Mouse (Mus musculus): ENCODE data around the gene Gm10639. TPM values are rescaled to one million over a fixed set of nuclear protein-coding genes. Genes with fewer than 3 reads are reported as not detected.
"Not testable (repeated sequence)": the region's sequence is repeated elsewhere in the genome, so short reads cannot be mapped to it uniquely, and the experiment has no call there.

Gm10639 gene
- not detected in 2 replicates for polyA plus RNA-seq (2014; fragmentation: Nextera tagmentation; extraction: Ambion mirVana)

GRCm38 (mm10) chr9:78289723-78290122, at the start of gene Gm10639:
Gene Gm10639 (plus strand): TSS chr9:78289923.
- H3K9ac ChIP-seq (ENCODE audit: low read length); H3K4me2 ChIP-seq (ENCODE audit: low read length); H3K9me3 ChIP-seq (ENCODE audit: control insufficient read depth, low read length); H3K27me3 ChIP-seq (ENCODE audit: control insufficient read depth, insufficient read depth, low read length); H3K4me1 ChIP-seq (ENCODE audit: control insufficient read depth in 2 of 2, insufficient read depth in 2 of 2, low read length in 2 of 2); ATAC-seq (ENCODE audit: insufficient number of reproducible peaks, insufficient read depth, low FRiP score, low read depth); H3K27ac ChIP-seq (replicated peaks in 1 of 2; ENCODE audit: control insufficient read depth in 1 of 2, insufficient read depth in 1 of 2, low read depth in 2 of 2, low read length in 2 of 2); H3K4me3 ChIP-seq (ENCODE audit: control insufficient read depth in 1 of 2, insufficient read depth in 1 of 2, low read depth in 1 of 2, low read length in 2 of 2); H3K36me3 ChIP-seq (ENCODE audit: control insufficient read depth, insufficient read depth, low read length): not testable (repeated sequence)
- 73% methylated on average over 3 of the region's 3 CpGs for WGBS

DNA sequence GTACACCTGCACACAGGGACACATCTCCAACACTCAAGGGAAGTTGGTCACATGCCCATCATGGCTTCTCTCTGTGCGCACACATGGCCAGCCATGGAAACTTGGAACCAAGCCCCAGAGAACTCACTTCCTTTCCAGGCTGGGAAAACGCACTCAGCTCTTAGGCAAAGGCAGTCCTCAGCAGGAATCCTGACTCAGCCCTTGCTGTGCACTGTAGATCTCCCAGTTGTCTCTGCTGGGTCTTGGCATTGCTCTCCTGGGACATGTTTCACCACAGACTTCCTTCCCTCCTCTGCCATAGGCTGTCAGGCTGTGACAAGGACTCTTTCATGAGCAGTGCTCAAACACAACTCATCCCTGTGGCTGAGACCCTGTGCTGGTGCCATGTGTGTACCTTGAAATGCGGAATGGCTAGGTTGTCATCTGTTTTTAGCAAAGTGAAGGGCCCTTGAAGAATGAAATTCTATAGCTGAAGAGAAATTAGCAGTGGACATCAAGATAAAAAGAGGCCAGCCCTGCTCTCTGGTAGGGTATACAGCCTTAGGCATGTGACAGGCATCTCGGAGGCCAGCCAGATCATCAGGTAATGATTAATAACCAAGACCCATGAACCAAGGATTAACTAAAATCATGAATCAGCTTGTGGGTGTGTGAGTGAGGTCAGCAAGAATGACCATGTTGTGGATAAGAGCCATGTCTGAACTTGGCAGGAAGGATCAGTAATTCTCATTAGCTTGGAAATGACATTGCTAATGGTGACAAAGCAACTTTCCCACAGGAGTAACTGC, 33.8 kb upstream of the Gm10639 start:
- not testable (repeated sequence) for ATAC-seq (ENCODE audit: insufficient number of reproducible peaks, insufficient read depth, low FRiP score, low read depth); H3K27ac ChIP-seq (replicated peaks in 1 of 2; ENCODE audit: control insufficient read depth in 1 of 2, insufficient read depth in 1 of 2, low read depth in 2 of 2, low read length in 2 of 2); H3K4me2 ChIP-seq (ENCODE audit: low read length); H3K4me3 ChIP-seq (ENCODE audit: control insufficient read depth in 1 of 2, insufficient read depth in 1 of 2, low read depth in 1 of 2, low read length in 2 of 2); H3K36me3 ChIP-seq (ENCODE audit: control insufficient read depth, insufficient read depth, low read length); H3K27me3 ChIP-seq (ENCODE audit: control insufficient read depth, insufficient read depth, low read length); H3K9ac ChIP-seq (ENCODE audit: low read length); H3K4me1 ChIP-seq (ENCODE audit: control insufficient read depth in 2 of 2, insufficient read depth in 2 of 2, low read length in 2 of 2); H3K9me3 ChIP-seq (ENCODE audit: control insufficient read depth, low read length)
- 67% methylated on average over 3 of the region's 4 CpGs for WGBS

DNA sequence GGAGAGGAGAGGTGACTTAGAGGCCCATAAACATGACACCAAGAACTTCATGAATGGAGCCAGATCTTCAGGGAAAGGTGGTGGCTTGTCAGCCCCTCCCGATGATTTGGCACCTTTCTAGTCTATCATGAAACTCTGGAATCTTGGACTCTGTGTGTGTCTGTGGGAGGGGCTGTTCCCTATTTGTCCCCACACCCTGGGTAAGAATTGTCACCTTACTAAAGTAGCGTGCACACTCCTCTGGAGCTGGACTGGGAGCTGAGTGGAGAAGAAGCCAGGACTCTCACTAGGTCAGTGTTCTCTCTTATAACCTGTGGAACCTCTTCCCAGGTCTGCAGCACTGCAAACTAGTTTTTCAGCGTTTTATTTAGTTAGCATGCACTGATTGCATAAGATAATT, 32.8 kb upstream of the Gm10639 start, which contains the start of gene Gm3776:
TSS of gene Gm3776 (plus strand) at position 216 of the 400 bp plus-strand sequence.
- not testable (repeated sequence) for H3K9ac ChIP-seq (ENCODE audit: low read length); ATAC-seq (ENCODE audit: insufficient number of reproducible peaks, insufficient read depth, low FRiP score, low read depth)

DNA sequence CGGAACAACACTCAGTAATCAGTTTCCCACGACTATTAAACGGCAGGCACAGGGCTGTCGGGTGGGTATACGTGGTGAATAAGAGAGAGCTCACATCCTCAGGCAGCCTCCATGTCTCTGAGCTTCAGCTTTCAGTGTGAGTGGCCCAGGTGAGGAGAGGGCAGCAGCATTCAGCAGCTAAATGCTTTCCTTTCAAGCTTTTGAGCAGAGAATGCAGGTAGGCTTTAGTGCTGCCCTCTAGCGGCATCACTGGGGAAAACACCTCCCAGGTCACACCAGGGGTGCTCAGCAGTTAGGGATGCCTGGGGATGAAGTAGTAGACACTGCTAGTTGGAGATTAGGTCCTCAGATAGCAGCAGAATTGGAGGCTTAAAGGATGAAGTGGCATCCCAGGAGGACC, 30.0 kb upstream of the Gm10639 start:
- not testable (repeated sequence) for H3K4me3 ChIP-seq (ENCODE audit: control insufficient read depth in 1 of 2, insufficient read depth in 1 of 2, low read depth in 1 of 2, low read length in 2 of 2); H3K36me3 ChIP-seq (ENCODE audit: control insufficient read depth, insufficient read depth, low read length); H3K4me1 ChIP-seq (ENCODE audit: control insufficient read depth in 2 of 2, insufficient read depth in 2 of 2, low read length in 2 of 2); ATAC-seq (ENCODE audit: insufficient number of reproducible peaks, insufficient read depth, low FRiP score, low read depth); H3K4me2 ChIP-seq (ENCODE audit: low read length); H3K27me3 ChIP-seq (ENCODE audit: control insufficient read depth, insufficient read depth, low read length); H3K9me3 ChIP-seq (ENCODE audit: control insufficient read depth, low read length); H3K9ac ChIP-seq (ENCODE audit: low read length); H3K27ac ChIP-seq (replicated peaks in 1 of 2; ENCODE audit: control insufficient read depth in 1 of 2, insufficient read depth in 1 of 2, low read depth in 2 of 2, low read length in 2 of 2)
- 0% methylated on average over 1 of the region's 6 CpGs for WGBS

More for the DNA sequence above, 32.8 kb upstream of the Gm10639 start, which contains the start of gene Gm3776:
- 88% methylated on average over 1 of the region's 3 CpGs for WGBS
- H3K4me1 ChIP-seq (ENCODE audit: control insufficient read depth in 2 of 2, insufficient read depth in 2 of 2, low read length in 2 of 2); H3K27ac ChIP-seq (replicated peaks in 1 of 2; ENCODE audit: control insufficient read depth in 1 of 2, insufficient read depth in 1 of 2, low read depth in 2 of 2, low read length in 2 of 2); H3K4me3 ChIP-seq (ENCODE audit: control insufficient read depth in 1 of 2, insufficient read depth in 1 of 2, low read depth in 1 of 2, low read length in 2 of 2); H3K9me3 ChIP-seq (ENCODE audit: control insufficient read depth, low read length); H3K4me2 ChIP-seq (ENCODE audit: low read length); H3K36me3 ChIP-seq (ENCODE audit: control insufficient read depth, insufficient read depth, low read length); H3K27me3 ChIP-seq (ENCODE audit: control insufficient read depth, insufficient read depth, low read length): not testable (repeated sequence)

GRCm38 (mm10) chr9:78270945-78271344, 18.8 kb upstream of the Gm10639 start:
- not testable (repeated sequence) for H3K4me3 ChIP-seq (ENCODE audit: control insufficient read depth in 1 of 2, insufficient read depth in 1 of 2, low read depth in 1 of 2, low read length in 2 of 2); H3K27ac ChIP-seq (replicated peaks in 1 of 2; ENCODE audit: control insufficient read depth in 1 of 2, insufficient read depth in 1 of 2, low read depth in 2 of 2, low read length in 2 of 2); H3K4me2 ChIP-seq (ENCODE audit: low read length); H3K36me3 ChIP-seq (ENCODE audit: control insufficient read depth, insufficient read depth, low read length); H3K27me3 ChIP-seq (ENCODE audit: control insufficient read depth, insufficient read depth, low read length); H3K9ac ChIP-seq (ENCODE audit: low read length); H3K4me1 ChIP-seq (ENCODE audit: control insufficient read depth in 2 of 2, insufficient read depth in 2 of 2, low read length in 2 of 2); H3K9me3 ChIP-seq (ENCODE audit: control insufficient read depth, low read length); ATAC-seq (ENCODE audit: insufficient number of reproducible peaks, insufficient read depth, low FRiP score, low read depth)
- 73% methylated on average over 3 of the region's 3 CpGs for WGBS

DNA sequence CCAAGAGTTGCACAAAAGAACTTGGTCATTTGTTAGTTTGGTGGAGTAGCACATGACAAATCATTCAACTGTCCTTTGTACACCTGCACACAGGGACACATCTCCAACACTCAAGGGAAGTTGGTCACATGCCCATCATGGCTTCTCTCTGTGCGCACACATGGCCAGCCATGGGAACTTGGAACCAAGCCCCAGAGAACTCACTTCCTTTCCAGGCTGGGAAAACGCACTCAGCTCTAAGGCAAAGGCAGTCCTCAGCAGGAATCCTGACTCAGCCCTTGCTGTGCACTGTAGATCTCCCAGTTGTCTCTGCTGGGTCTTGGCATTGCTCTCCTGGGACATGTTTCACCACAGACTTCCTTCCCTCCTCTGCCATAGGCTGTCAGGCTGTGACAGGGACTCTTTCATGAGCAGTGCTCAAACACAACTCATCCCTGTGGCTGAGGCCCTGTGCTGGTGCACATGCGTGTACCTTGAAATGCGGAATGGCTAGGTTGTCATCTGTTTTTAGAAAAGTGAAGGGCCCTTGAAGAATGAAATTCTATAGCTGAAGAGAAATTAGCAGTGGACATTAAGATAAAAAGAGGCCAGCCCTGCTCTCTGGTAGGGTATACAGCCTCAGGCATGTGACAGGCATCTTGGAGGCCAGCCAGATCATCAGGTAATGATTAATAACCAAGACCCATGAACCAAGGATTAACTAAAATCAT, 7.6 kb upstream of the Gm10639 start:
- not testable (repeated sequence) for H3K9ac ChIP-seq (ENCODE audit: low read length); ATAC-seq (ENCODE audit: insufficient number of reproducible peaks, insufficient read depth, low FRiP score, low read depth); H3K36me3 ChIP-seq (ENCODE audit: control insufficient read depth, insufficient read depth, low read length); H3K27ac ChIP-seq (replicated peaks in 1 of 2; ENCODE audit: control insufficient read depth in 1 of 2, insufficient read depth in 1 of 2, low read depth in 2 of 2, low read length in 2 of 2); H3K9me3 ChIP-seq (ENCODE audit: control insufficient read depth, low read length); H3K27me3 ChIP-seq (ENCODE audit: control insufficient read depth, insufficient read depth, low read length); H3K4me1 ChIP-seq (ENCODE audit: control insufficient read depth in 2 of 2, insufficient read depth in 2 of 2, low read length in 2 of 2); H3K4me3 ChIP-seq (ENCODE audit: control insufficient read depth in 1 of 2, insufficient read depth in 1 of 2, low read depth in 1 of 2, low read length in 2 of 2); H3K4me2 ChIP-seq (ENCODE audit: low read length)
- WGBS: 71% methylated on average over 4 of the region's 4 CpGs

DNA sequence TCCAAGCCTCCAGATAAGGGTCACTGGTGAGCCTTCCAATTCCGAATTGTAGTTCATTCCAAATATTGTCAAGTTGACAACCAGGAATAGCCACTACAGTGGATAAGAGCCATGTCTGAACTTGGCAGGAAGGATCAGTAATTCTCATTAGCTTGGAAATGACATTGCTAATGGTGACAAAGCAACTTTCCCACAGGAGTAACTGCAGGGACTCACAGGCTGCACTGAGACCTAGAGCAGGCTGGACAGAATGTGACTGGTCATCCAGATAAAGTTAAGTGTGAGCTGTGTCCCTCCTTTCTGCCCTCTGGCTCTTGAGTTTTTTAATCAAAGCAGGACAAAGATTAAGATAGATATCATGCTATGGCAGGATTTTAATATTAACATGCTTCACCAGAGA, 660 bp upstream of the Gm10639 start:
- WGBS: 50% methylated on average over 1 of the region's 1 CpGs
- not testable (repeated sequence) for H3K4me3 ChIP-seq (ENCODE audit: control insufficient read depth in 1 of 2, insufficient read depth in 1 of 2, low read depth in 1 of 2, low read length in 2 of 2); H3K9ac ChIP-seq (ENCODE audit: low read length); H3K9me3 ChIP-seq (ENCODE audit: control insufficient read depth, low read length); H3K4me2 ChIP-seq (ENCODE audit: low read length); H3K36me3 ChIP-seq (ENCODE audit: control insufficient read depth, insufficient read depth, low read length); H3K27me3 ChIP-seq (ENCODE audit: control insufficient read depth, insufficient read depth, low read length); H3K27ac ChIP-seq (replicated peaks in 1 of 2; ENCODE audit: control insufficient read depth in 1 of 2, insufficient read depth in 1 of 2, low read depth in 2 of 2, low read length in 2 of 2); ATAC-seq (ENCODE audit: insufficient number of reproducible peaks, insufficient read depth, low FRiP score, low read depth); H3K4me1 ChIP-seq (ENCODE audit: control insufficient read depth in 2 of 2, insufficient read depth in 2 of 2, low read length in 2 of 2)
